Comparison of ENCODE assay signal across 8 mouse cellular contexts in the genomic region with DNA sequence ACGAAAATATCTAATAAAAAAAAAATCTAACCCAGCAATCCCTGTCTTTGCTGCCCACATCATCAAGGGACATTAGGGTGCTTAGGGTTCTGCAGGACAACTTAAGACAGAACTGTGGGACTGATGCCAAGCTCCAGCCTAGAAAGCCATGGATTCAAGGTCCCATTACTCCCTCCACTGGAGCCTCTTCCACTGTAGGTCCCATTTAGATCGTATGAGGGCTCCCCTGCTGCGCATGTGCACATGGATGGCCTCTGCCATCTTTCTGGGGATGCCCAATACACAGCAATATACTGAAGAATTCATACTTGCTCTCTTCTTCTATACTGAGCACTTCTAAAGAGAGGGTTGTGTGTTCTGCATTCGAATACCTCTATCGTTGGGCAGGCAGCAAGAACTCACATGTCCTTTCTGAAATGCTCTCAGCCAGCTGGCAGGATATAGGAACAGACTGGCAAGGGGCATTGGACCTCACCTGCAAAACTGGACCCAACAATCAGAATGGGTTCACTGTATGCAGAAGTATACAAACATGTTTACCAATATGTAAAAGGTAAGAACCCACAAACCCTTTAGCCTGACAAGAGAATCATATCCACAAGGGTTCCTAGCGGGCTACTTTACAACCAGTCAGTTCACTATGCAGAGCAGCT. TPM values are rescaled to one million over a fixed set of nuclear protein-coding genes. Genes with fewer than 3 reads are reported as not detected.
A peak's percentile ranks its signal among the peaks of the same experiment; 100 is the strongest.
DNase-seq lines count a peak whose midpoint lies in the region; ATAC-seq lines count a peak whose summit lies in the region.

No protein-coding gene starts in this region.

- H3K4me2 ChIP-seq in kidney, embryonic 14.5 days (replicated peaks; ENCODE audit: low read depth, low read length) = peak overlapping the region; percentile 91
- peak overlapping the region; percentile 92 for H3K4me2 ChIP-seq in hindbrain, embryonic 14.5 days (replicated peaks)
- peak overlapping the region; percentile 80 for H3K4me2 ChIP-seq in midbrain, embryonic 15.5 days

- H3K27me3 ChIP-seq in kidney, embryonic 14.5 days (ENCODE audit: control insufficient read depth, insufficient read depth, low read length) = no peaks in the 10 kb centered on the region
- H3K27me3 ChIP-seq in hindbrain, embryonic 14.5 days (ENCODE audit: control insufficient read depth, insufficient read depth, low read length) = no peaks in the 10 kb centered on the region
- no peaks in the 10 kb centered on the region for H3K27me3 ChIP-seq in midbrain, embryonic 15.5 days (replicated peaks)

- H3K36me3 ChIP-seq in kidney, embryonic 14.5 days (ENCODE audit: control insufficient read depth, insufficient read depth, low read length) = peaks cover 3% of the 10 kb centered on the region; the same call in 1 of the 2 replicates
- H3K36me3 ChIP-seq in hindbrain, embryonic 14.5 days (replicated peaks; ENCODE audit: control insufficient read depth, insufficient read depth) = no peaks in the 10 kb centered on the region
- no peaks in the 10 kb centered on the region for H3K36me3 ChIP-seq in midbrain, embryonic 15.5 days (replicated peaks)

- H3K9me3 ChIP-seq in kidney, embryonic 14.5 days (ENCODE audit: control insufficient read depth, low read length) = no peaks in the 10 kb centered on the region
- no peaks in the 10 kb centered on the region for H3K9me3 ChIP-seq in hindbrain, embryonic 14.5 days (ENCODE audit: control insufficient read depth, low read length)
- H3K9me3 ChIP-seq in midbrain, embryonic 15.5 days = no peaks in the 10 kb centered on the region

- H3K4me1 ChIP-seq in kidney, embryonic 14.5 days (ENCODE audit: control insufficient read depth, insufficient read depth, low read length) = peaks cover 11% of the 10 kb centered on the region
- peaks cover 31% of the 10 kb centered on the region for H3K4me1 ChIP-seq in hindbrain, embryonic 14.5 days (replicated peaks; ENCODE audit: control insufficient read depth, insufficient read depth, low read length)
- peaks cover 30% of the 10 kb centered on the region for H3K4me1 ChIP-seq in midbrain, embryonic 15.5 days

- H3K27ac ChIP-seq in kidney, embryonic 14.5 days (ENCODE audit: low read depth, low read length) = no peak overlapping the region
- no peak overlapping the region for H3K27ac ChIP-seq in hindbrain, embryonic 14.5 days
- H3K27ac ChIP-seq in midbrain, embryonic 15.5 days = no peak overlapping the region

- H3K9ac ChIP-seq in kidney, embryonic 14.5 days (ENCODE audit: low read depth, low read length) = peak overlapping the region; percentile 96; the same call in 1 of the 2 replicates
- peak overlapping the region; percentile 98 for H3K9ac ChIP-seq in hindbrain, embryonic 14.5 days
- peak overlapping the region; percentile 98 for H3K9ac ChIP-seq in midbrain, embryonic 15.5 days

- peak overlapping the region; percentile 97 for H3K4me3 ChIP-seq in kidney, embryonic 14.5 days (ENCODE audit: low read length)
- peak overlapping the region; percentile 88 for H3K4me3 ChIP-seq in hindbrain, embryonic 14.5 days (replicated peaks; ENCODE audit: low read length)
- peak overlapping the region; percentile 78 for H3K4me3 ChIP-seq in midbrain, embryonic 15.5 days

- WGBS in kidney, embryonic 14.5 days = 82% methylated on average over 6 of the region's 6 CpGs
- WGBS in hindbrain, embryonic 14.5 days = 79% methylated on average over 6 of the region's 6 CpGs
- 85% methylated on average over 6 of the region's 6 CpGs for WGBS in midbrain, embryonic 15.5 days

- ATAC-seq in kidney, embryonic 14.5 days (ENCODE audit: low FRiP score, low TSS enrichment) = no peak
- no peak for ATAC-seq in hindbrain, embryonic 14.5 days (ENCODE audit: low FRiP score)
- no peak for ATAC-seq in midbrain, embryonic 15.5 days (replicated peaks)
- no peak for ATAC-seq in CD4-positive, CD25-positive, alpha-beta regulatory T cell, adult 4 months

- DNase-seq in kidney, adult 8-10 months = no peak
- peak; percentile 51 to 52 for DNase-seq in cerebellum, postnatal 25 days
- no peak for DNase-seq in hindbrain, embryonic 14.5 days (ENCODE audit: low spot score)
- DNase-seq in B cell, adult 2 months = no peak
- no peak for DNase-seq in layer of hippocampus, adult 9-11 months

RNA-seq across cellular contexts. Expression of a gene that starts 1.7 kb away (rescaled TPM):
- 0.23 and 0.31 TPM in 2 replicates for polyA plus RNA-seq in kidney, embryonic 14.5 days (2014; fragmentation: Nextera tagmentation; extraction: Ambion mirVana)
- 0.29 and 0.48 TPM in 2 replicates for polyA plus RNA-seq in hindbrain, embryonic 14.5 days (2014; fragmentation: Nextera tagmentation; extraction: Ambion mirVana)
- polyA plus RNA-seq in midbrain, embryonic 15.5 days (2015; fragmentation: Nextera tagmentation; extraction: Ambion mirVana) = 0.53 and 0.68 TPM in 2 replicates
- under 1 TPM; 0.28 to 0.38 TPM for polyA plus RNA-seq in CD4-positive, CD25-positive, alpha-beta regulatory T cell, adult 4 months (2017; shearing (Covaris generic))

RNA-seq across cellular contexts. Expression of a gene that starts 4.2 kb away (rescaled TPM):
- polyA plus RNA-seq in kidney, embryonic 14.5 days (2014; fragmentation: Nextera tagmentation; extraction: Ambion mirVana) = not detected in 2 replicates
- 0.05 and 0.13 TPM in 2 replicates for polyA plus RNA-seq in hindbrain, embryonic 14.5 days (2014; fragmentation: Nextera tagmentation; extraction: Ambion mirVana)
- polyA plus RNA-seq in midbrain, embryonic 15.5 days (2015; fragmentation: Nextera tagmentation; extraction: Ambion mirVana) = not detected in 2 replicates
- not detected for polyA plus RNA-seq in CD4-positive, CD25-positive, alpha-beta regulatory T cell, adult 4 months (2017; shearing (Covaris generic))

RNA-seq across cellular contexts. Expression of a gene that starts 8.5 kb away (rescaled TPM):
- polyA plus RNA-seq in kidney, embryonic 14.5 days (2014; fragmentation: Nextera tagmentation; extraction: Ambion mirVana) = 73.0 and 91.7 TPM in 2 replicates
- polyA plus RNA-seq in hindbrain, embryonic 14.5 days (2014; fragmentation: Nextera tagmentation; extraction: Ambion mirVana) = 105 TPM in 2 replicates
- 119 and 120 TPM in 2 replicates for polyA plus RNA-seq in midbrain, embryonic 15.5 days (2015; fragmentation: Nextera tagmentation; extraction: Ambion mirVana)
- polyA plus RNA-seq in CD4-positive, CD25-positive, alpha-beta regulatory T cell, adult 4 months (2017; shearing (Covaris generic)) = 10 to 100 TPM; 20.2 to 28.9 TPM

RNA-seq across cellular contexts. Expression of a gene that starts 8.6 kb away (rescaled TPM):
- polyA plus RNA-seq in kidney, embryonic 14.5 days (2014; fragmentation: Nextera tagmentation; extraction: Ambion mirVana) = not detected in 2 replicates
- polyA plus RNA-seq in hindbrain, embryonic 14.5 days (2014; fragmentation: Nextera tagmentation; extraction: Ambion mirVana) = not detected in 2 replicates
- 0.11 TPM in 1 of 2 replicates, not detected in the other for polyA plus RNA-seq in midbrain, embryonic 15.5 days (2015; fragmentation: Nextera tagmentation; extraction: Ambion mirVana)
- not detected for polyA plus RNA-seq in CD4-positive, CD25-positive, alpha-beta regulatory T cell, adult 4 months (2017; shearing (Covaris generic))

RNA-seq across cellular contexts. Expression of a gene that starts 21.3 kb away (rescaled TPM):
- 28.5 and 38.5 TPM in 2 replicates for polyA plus RNA-seq in kidney, embryonic 14.5 days (2014; fragmentation: Nextera tagmentation; extraction: Ambion mirVana)
- polyA plus RNA-seq in hindbrain, embryonic 14.5 days (2014; fragmentation: Nextera tagmentation; extraction: Ambion mirVana) = 38.9 and 41.0 TPM in 2 replicates
- 51.7 and 57.1 TPM in 2 replicates for polyA plus RNA-seq in midbrain, embryonic 15.5 days (2015; fragmentation: Nextera tagmentation; extraction: Ambion mirVana)
- polyA plus RNA-seq in CD4-positive, CD25-positive, alpha-beta regulatory T cell, adult 4 months (2017; shearing (Covaris generic)) = 10 to 100 TPM; 32.7 to 53.9 TPM

Comparison
In these comparisons a context has a peak if more than half of its experiments do, and no peak if none do; other contexts are left out.
1. DNase-seq: peak in cerebellum, postnatal 25 days (2 of 2); none in kidney, adult 8-10 months (0 of 2), hindbrain, embryonic 14.5 days (single experiment), B cell, adult 2 months (0 of 2) and layer of hippocampus, adult 9-11 months (single experiment).
2. Peak in every context shown above with its lines, with median percentiles within 50 percentile points of each other: H3K4me2 ChIP-seq, H3K4me3 ChIP-seq and H3K9ac ChIP-seq.